Mouse (Mus musculus): ENCODE data around the gene Esrp2.

Gene Esrp2

GRCm38 (mm10) chr8:106136156-106137130 lies at the start of gene Esrp2:
TSS of gene Esrp2 (minus strand) at chr8:106136974.
- DNase-seq = peak; percentile 77 to 88

DNA sequence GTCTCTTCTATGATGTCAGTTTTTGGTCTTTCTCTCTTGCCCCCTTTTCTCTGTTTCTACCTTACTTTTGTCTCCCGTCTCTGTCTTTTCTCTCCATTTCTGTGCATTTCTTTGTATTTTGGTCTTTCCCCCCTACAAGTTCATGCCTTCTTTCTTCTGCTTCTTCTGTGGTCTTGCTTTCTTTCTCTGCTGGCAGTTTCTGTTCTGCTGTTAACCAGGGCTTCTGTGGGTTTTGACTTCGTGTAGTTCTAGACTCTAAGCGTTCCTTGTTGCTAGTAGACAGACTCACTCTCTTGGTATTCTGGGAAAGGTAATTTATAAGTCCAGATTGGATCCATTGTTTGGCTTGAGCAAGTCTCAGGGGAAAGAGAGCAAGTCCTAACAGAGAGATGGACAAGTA lies 49.6 kb upstream of the Esrp2 start:
- DNase-seq = no peak

- DNase-seq = peak in 1 of 2 experiments; percentile 28
Measured at GRCm38 (mm10) chr8:106185628-106186270, 49.0 kb upstream of the Esrp2 start.

DNA sequence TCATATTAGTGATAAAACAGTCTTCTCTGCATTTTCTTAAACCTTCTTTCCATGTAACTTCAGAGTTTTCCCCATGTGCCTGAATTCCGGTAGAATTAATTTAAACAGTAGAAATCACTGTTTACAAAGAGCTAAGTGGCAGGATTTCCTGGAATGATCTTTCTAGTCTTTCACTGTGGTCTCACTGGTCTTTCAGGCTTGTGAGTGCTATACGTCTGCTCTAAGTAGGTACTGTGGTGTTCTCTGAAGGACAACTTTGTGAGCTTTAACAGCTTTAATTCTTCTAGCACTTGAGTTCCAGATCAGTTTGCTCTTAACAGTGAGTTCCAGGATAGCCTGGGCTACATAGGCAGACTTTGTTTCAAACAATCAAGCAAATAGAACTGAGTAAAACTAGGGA lies 41.7 kb upstream of the Esrp2 start:
- no peak for DNase-seq

DNA sequence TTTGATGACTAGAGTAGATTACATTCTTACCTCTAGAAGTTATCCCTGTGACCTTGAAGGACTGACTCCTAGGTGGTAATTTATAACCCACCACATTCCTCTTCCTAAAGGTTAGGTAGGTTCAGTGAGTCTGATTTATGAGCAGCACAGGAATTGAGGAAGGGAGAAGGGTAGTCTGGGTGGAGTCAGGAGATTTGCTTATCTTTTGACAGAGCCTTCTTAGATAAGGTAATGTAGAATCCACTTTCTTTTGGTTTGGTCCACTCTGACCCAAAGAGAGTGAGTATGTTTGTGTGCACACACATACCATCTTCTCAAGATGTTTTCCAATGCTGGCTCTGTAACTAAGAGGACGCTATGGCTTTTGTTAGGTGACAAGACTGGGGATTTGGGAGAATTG lies 40.8 kb upstream of the Esrp2 start:
- no peak for DNase-seq

- DNase-seq = no peak
Measured at GRCm38 (mm10) chr8:106176891-106177290, 40.1 kb upstream of the Esrp2 start.

DNA sequence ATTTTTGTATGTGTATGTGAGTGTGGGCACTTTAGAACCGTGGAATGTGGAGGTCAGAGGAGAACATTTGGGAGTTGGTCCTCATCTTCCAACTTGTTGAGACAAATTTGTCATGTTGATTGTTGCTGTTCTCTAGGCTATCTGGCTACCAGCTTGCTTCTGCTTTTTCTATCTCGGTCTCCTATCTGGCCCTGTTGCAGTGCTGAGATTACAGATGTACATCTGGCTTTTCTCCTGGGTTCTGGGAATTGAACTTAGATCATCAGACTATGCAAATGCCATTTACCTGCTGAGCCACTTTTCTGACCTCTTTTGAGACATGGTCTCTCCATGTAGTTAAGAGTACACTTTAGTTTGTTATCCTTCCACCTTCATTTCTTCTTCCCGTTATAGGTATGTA lies 36.8 kb upstream of the Esrp2 start:
- no peak for DNase-seq

- no peak for DNase-seq
Measured at GRCm38 (mm10) chr8:106169934-106170480, 33.2 kb upstream of the Esrp2 start.

DNA sequence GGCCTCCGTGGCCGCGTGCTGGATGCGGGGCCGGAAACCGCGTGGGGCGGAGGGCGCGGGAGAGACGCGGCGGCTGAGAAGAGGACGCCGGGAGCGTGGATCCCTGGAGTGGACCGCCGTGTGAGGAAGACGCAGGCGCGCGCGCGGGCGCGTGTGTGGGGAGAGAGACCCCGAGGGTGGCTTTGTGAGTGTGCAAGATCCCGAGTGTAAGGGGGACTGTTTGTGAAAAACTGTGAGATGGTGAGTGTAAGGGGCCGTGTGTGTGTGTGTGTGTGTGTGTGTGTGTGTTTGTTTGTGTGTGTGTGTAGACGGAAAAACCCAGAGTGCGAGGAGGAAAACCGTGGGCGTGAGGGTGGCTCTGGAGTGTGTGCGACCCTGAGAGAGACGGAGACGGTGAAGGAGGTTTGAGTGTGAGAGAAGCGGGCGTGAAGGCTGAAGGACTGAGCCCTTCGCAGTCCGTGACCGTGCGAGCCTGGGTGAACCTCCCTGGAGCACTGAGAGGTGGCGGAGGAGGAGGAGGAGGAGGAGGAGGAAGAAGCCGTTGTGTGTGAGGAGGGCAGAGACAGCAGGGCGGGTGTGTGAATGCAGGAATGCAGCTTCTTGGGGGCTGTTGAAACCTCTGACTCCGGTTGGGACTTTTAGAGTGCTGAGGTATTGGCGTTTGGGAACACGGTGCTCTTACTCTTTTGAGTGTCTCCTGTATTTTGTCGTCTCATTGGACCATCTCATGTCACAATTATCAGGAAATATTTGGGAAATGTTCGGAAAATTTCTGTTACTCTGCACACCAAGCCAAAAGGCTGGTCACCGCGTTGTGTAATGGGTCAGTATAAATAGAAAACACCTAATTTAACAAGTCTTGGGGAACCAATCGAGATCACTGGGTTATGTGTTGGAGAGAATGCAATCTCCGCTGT lies 32.5 kb upstream of the Esrp2 start:
- peak; percentile 53 to 64 for DNase-seq

GRCm38 (mm10) chr8:106168356-106169016 lies 31.7 kb upstream of the Esrp2 start, which contains the start of gene Slc7a6:
TSS of gene Slc7a6 (plus strand) at chr8:106168857.
- peak; percentile 89 to 91 for DNase-seq

- DNase-seq = peak; percentile 84 to 86
Measured at GRCm38 (mm10) chr8:106165460-106165859, 28.7 kb upstream of the Esrp2 start.

DNA sequence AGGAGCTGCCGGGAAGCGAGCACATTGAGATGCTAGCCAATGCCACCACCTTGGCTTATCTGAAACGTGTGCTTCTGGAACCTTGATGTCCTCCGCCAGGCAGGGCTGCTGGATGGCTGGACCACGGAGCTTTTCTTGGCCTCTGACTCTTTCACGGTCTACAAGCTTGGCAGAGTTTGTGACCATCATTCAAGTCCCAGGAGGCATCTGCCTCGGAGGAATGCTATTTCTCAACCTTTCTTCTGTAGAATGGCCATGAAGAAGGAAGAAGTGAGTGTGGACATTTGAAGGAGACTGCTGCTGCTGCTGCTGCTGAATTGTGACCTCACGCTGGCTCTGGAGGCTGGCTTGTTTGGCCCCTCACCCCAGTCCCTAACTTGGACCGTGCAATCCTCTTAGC lies 26.5 kb upstream of the Esrp2 start:
- no peak for DNase-seq

DNA sequence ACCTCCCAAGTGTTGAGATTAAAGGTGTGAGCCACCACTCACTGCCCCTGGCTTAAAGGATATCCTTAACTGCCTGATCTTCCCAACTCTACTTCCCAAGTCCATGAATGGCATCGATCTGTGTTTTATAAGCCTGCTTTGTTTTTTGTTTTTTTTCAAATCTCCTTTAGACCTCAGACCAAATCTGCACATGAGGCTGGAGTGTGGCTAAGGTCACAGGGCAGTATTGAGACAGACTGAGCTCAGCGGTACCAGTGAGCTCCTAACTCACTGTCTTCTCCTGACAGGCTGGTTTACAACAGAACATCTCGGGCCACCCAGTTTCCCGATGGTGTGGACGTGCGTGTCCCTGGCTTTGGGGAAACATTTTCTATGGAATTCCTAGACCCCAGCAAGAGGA lies 23.1 kb upstream of the Esrp2 start:
- no peak for DNase-seq

- DNase-seq = no peak
Measured at GRCm38 (mm10) chr8:106158381-106158780, 21.6 kb upstream of the Esrp2 start.

- no peak for DNase-seq
Measured at GRCm38 (mm10) chr8:106157419-106157818, 20.6 kb upstream of the Esrp2 start.

GRCm38 (mm10) chr8:106152876-106153275 lies 16.1 kb upstream of the Esrp2 start:
- no peak for DNase-seq

DNA sequence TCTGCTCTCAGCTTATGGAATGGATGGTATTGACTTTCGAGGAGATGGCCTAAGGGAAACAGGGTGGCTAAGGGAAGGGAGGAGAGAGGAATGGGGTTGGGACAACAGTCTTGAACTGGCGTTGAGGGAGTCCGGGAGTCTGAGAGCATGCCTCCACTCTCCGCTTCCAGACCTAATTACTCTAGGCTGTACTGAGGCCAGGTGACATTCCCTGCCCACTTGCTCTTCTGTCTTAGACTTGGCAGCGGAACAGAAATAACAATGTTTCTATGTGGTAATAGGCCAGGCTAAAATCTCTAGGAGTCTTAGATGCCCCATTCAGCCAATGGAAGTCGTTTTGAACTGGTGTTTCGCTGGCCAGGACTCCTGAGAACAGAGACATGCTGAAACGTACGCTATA lies 14.3 kb upstream of the Esrp2 start:
- no peak for DNase-seq

DNA sequence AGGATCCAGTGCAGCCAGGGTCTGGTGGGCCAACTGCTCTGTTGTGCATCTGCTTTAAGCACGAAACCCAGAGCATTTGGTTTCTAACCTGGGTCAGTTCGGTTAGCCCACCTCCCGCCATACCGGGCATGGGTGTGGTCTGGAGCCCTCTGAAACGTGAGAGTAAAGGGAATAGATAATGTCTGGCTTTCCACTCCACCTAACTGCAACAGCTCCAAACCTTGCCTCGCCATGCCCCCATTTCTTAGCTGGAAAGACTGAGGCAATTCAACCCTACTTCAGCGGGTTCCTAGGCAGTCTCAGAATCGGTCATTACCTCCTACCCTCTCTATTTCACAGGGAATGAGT lies 13.9 kb upstream of the Esrp2 start:
- no peak for DNase-seq

DNA sequence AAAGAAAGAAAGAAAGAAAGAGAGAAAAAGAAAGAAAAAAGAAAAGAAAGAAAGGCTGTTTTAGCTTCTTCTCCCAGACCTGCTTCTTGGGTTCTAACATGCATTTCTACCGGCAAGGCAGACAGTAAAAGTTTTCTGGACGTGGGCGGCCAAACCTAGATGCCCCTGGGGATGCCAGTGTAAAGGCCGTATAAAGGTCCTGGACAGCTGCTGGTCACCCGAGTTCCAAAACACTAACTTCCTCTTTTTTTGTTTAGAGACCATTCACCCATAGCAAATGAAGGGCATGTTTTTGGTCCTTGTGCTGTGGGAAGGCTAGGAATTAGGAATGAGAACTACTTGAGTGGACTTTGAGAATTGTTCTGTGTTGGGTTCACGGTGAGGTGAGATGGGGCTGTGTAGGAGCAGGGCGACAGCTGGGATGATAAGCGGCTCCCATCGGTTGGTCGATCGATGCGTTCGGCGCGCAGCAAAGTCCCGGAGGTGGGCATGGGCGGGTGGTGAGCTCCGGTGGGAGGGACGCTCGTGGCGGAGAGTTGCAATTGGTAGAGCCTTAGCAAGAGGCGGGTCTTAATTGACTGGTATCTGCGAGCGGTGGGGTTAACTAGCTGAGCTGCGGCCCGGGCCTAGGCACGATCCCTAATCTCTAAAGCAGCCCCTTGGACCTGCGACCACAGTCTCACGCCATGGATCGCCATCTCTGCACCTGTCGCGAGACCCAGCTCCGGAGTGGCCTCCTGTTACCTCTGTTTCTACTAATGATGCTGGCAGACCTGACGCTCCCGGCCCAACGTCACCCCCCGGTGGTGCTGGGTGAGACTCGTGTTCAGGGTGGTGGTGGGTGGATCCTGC lies 13.3 kb upstream of the Esrp2 start, which contains the start of gene Pla2g15:
Gene Pla2g15 (plus strand): TSS at position 599 of the 852 bp plus-strand sequence.
- DNase-seq = peak; percentile 92 to 95

GRCm38 (mm10) chr8:106149025-106149424 lies 12.3 kb upstream of the Esrp2 start:
- DNase-seq = no peak

Measured in kidney, postnatal 4 days (tissue).